Mouse (Mus musculus): ENCODE data around the gene Krt7. TPM values are rescaled to one million over a fixed set of nuclear protein-coding genes. Genes with fewer than 3 reads are reported as not detected.

The Krt7 gene
- polyA plus RNA-seq, 2 experiments: 19.3 to 29.7 TPM

- ATAC-seq (ENCODE audit: low FRiP score, low read depth) (no peak), DNase-seq (ENCODE audit: low spot score) (no peak)
- no peaks in the 10 kb centered on the region for H3K27me3 ChIP-seq (ENCODE audit: control insufficient read depth, insufficient read depth, low read length)
- 71% methylated on average over 4 of the region's 4 CpGs for WGBS
- no peak overlapping the region for H3K4me2 ChIP-seq (replicated peaks; ENCODE audit: low read depth, low read length, severe bottlenecking)
- H3K27ac ChIP-seq (replicated peaks; ENCODE audit: low read depth, low read length): no peak overlapping the region
- H3K4me1 ChIP-seq (ENCODE audit: control insufficient read depth, insufficient read depth, low read length): peaks cover 24% of the 10 kb centered on the region
- TF ChIP-seq POLR2A (IDR thresholded peaks at IDR 0.05; ENCODE audit: borderline replicate concordance, extremely low read depth, insufficient read depth, insufficient read length): no peak
- H3K36me3 ChIP-seq (ENCODE audit: control insufficient read depth, insufficient read depth, low read length): no peaks in the 10 kb centered on the region
- H3K4me3 ChIP-seq (replicated peaks; ENCODE audit: low read length): no peak overlapping the region
- H3K9ac ChIP-seq (ENCODE audit: low read depth, low read length, severe bottlenecking): no peak overlapping the region
- H3K9me3 ChIP-seq (ENCODE audit: control insufficient read depth, low read length): no peaks in the 10 kb centered on the region
Observed at GRCm38 (mm10) chr15:101365721-101366120, 45.1 kb upstream of the Krt7 start.

DNA sequence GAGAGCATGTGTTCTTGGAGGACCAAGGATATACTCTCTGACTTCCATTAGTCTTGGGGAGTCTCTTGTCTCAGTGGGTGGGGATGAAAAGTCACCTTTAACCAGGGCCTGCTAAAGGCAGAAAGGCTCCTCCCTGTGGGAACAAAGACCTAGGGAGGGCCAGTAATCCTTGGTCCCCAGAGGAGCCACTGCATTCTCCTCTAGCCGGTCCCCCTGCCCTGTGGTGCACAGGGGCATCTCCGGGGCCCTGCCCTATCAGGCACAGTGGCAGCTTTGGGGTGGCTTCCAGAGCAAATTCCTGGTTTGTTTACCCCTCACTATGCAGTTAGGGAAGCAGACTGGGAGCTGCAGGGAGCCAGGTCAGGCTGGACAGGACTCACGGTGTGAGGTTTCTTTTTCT, 44.4 kb upstream of the Krt7 start:
- DNase-seq (ENCODE audit: low spot score) (no peak), ATAC-seq (ENCODE audit: low FRiP score, low read depth) (no peak)
- H3K4me1 ChIP-seq (ENCODE audit: control insufficient read depth, insufficient read depth, low read length): peaks cover 24% of the 10 kb centered on the region
- no peak overlapping the region for H3K4me3 ChIP-seq (replicated peaks; ENCODE audit: low read length)
- H3K36me3 ChIP-seq (ENCODE audit: control insufficient read depth, insufficient read depth, low read length): no peaks in the 10 kb centered on the region
- H3K27ac ChIP-seq (replicated peaks; ENCODE audit: low read depth, low read length): no peak overlapping the region
- no peaks in the 10 kb centered on the region for H3K27me3 ChIP-seq (ENCODE audit: control insufficient read depth, insufficient read depth, low read length)
- H3K4me2 ChIP-seq (replicated peaks; ENCODE audit: low read depth, low read length, severe bottlenecking): no peak overlapping the region
- no peak for TF ChIP-seq POLR2A (IDR thresholded peaks at IDR 0.05; ENCODE audit: borderline replicate concordance, extremely low read depth, insufficient read depth, insufficient read length)
- 47% methylated on average over 3 of the region's 3 CpGs for WGBS
- no peaks in the 10 kb centered on the region for H3K9me3 ChIP-seq (ENCODE audit: control insufficient read depth, low read length)
- no peak overlapping the region for H3K9ac ChIP-seq (ENCODE audit: low read depth, low read length, severe bottlenecking)

- H3K4me2 ChIP-seq (replicated peaks; ENCODE audit: low read depth, low read length, severe bottlenecking): no peak overlapping the region
- ATAC-seq (ENCODE audit: low FRiP score, low read depth) (no peak), DNase-seq (ENCODE audit: low spot score) (no peak)
- no peaks in the 10 kb centered on the region for H3K9me3 ChIP-seq (ENCODE audit: control insufficient read depth, low read length)
- no peak overlapping the region for H3K27ac ChIP-seq (replicated peaks; ENCODE audit: low read depth, low read length)
- WGBS: 68% methylated on average over 2 of the region's 2 CpGs
- peaks cover 24% of the 10 kb centered on the region for H3K4me1 ChIP-seq (ENCODE audit: control insufficient read depth, insufficient read depth, low read length)
- H3K27me3 ChIP-seq (ENCODE audit: control insufficient read depth, insufficient read depth, low read length): no peaks in the 10 kb centered on the region
- no peak for TF ChIP-seq POLR2A (IDR thresholded peaks at IDR 0.05; ENCODE audit: borderline replicate concordance, extremely low read depth, insufficient read depth, insufficient read length)
- H3K36me3 ChIP-seq (ENCODE audit: control insufficient read depth, insufficient read depth, low read length): no peaks in the 10 kb centered on the region
- H3K4me3 ChIP-seq (replicated peaks; ENCODE audit: low read length): no peak overlapping the region
- H3K9ac ChIP-seq (ENCODE audit: low read depth, low read length, severe bottlenecking): no peak overlapping the region
Observed at GRCm38 (mm10) chr15:101366926-101367325, 43.9 kb upstream of the Krt7 start.

DNA sequence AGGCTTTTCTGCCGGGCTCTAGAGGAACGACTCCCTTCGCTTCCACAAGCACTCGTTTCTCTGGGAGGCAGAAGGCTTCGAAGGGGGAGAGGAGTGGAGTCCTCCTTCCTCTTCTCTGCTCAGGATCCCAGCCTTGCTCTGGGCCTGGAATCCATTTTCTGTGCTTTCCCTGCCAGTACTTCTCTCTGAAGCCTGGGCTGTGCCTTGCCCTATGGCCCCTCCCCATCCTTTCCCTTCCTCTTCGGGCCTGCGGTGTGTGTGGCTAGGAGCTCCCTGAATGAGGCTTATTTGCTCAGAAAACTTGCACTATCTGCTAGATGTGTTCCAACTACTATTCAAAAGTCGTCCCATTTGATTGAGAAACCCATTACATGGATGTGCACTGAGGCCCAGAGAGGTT, 43.3 kb upstream of the Krt7 start:
- H3K4me1 ChIP-seq (ENCODE audit: control insufficient read depth, insufficient read depth, low read length): peaks cover 24% of the 10 kb centered on the region
- no peak overlapping the region for H3K27ac ChIP-seq (replicated peaks; ENCODE audit: low read depth, low read length)
- 81% methylated on average over 7 of the region's 8 CpGs for WGBS
- H3K27me3 ChIP-seq (ENCODE audit: control insufficient read depth, insufficient read depth, low read length): no peaks in the 10 kb centered on the region
- no peak overlapping the region for H3K4me3 ChIP-seq (replicated peaks; ENCODE audit: low read length)
- no peak overlapping the region for H3K4me2 ChIP-seq (replicated peaks; ENCODE audit: low read depth, low read length, severe bottlenecking)
- no peak overlapping the region for H3K9ac ChIP-seq (ENCODE audit: low read depth, low read length, severe bottlenecking)
- no peak for ATAC-seq (ENCODE audit: low FRiP score, low read depth)
- no peaks in the 10 kb centered on the region for H3K36me3 ChIP-seq (ENCODE audit: control insufficient read depth, insufficient read depth, low read length)
- TF ChIP-seq POLR2A (IDR thresholded peaks at IDR 0.05; ENCODE audit: borderline replicate concordance, extremely low read depth, insufficient read depth, insufficient read length): no peak
- no peaks in the 10 kb centered on the region for H3K9me3 ChIP-seq (ENCODE audit: control insufficient read depth, low read length)
- no peak for DNase-seq (ENCODE audit: low spot score)

DNA sequence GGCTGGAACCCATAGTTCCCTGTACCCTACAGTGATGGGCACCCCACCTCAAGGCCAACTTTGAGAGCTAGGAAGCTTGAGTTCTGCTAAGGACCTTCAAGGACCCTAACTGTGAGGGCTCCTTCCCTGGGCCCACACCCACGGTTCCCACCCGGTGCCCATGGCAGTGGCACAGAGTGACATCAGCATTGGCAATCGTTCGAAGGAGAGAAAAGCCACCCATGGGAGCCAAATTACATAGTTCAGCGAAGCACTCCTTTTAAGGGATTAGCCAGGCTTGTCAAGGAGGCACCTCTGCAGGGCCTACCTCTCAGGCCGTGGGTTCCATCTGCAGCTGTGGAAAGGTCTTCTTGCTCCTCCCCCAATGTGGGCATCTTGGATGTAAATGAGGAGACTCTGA, 42.8 kb upstream of the Krt7 start:
- TF ChIP-seq POLR2A (IDR thresholded peaks at IDR 0.05; ENCODE audit: borderline replicate concordance, extremely low read depth, insufficient read depth, insufficient read length): no peak
- no peak overlapping the region for H3K9ac ChIP-seq (ENCODE audit: low read depth, low read length, severe bottlenecking)
- DNase-seq (ENCODE audit: low spot score): no peak
- no peak overlapping the region for H3K4me2 ChIP-seq (replicated peaks; ENCODE audit: low read depth, low read length, severe bottlenecking)
- peaks cover 24% of the 10 kb centered on the region for H3K4me1 ChIP-seq (ENCODE audit: control insufficient read depth, insufficient read depth, low read length)
- no peak overlapping the region for H3K4me3 ChIP-seq (replicated peaks; ENCODE audit: low read length)
- ATAC-seq (ENCODE audit: low FRiP score, low read depth): no peak
- H3K36me3 ChIP-seq (ENCODE audit: control insufficient read depth, insufficient read depth, low read length): no peaks in the 10 kb centered on the region
- WGBS: 83% methylated on average over 6 of the region's 6 CpGs
- no peaks in the 10 kb centered on the region for H3K27me3 ChIP-seq (ENCODE audit: control insufficient read depth, insufficient read depth, low read length)
- H3K9me3 ChIP-seq (ENCODE audit: control insufficient read depth, low read length): no peaks in the 10 kb centered on the region
- H3K27ac ChIP-seq (replicated peaks; ENCODE audit: low read depth, low read length): no peak overlapping the region

Measured in limb, embryonic 14.5 days (tissue).